Mouse (Mus musculus) embryo, embryonic 10 days (tissue): ENCODE measurements around the gene Olfr1467.

Experiments
- DNase-seq: peaks from one replicate; pipeline ENCODE4 v3.0.0-alpha.2; 2015; ENCODE audit warnings: low spot score

Gene Olfr1467

GRCm38 (mm10) chr19:13361936-13362335 is at the start of gene Olfr1467:
Olfr1467 (plus strand) TSS chr19:13362236.
- no peak for DNase-seq

GRCm38 (mm10) chr19:13315441-13315840 is 46.6 kb upstream of the Olfr1467 start, which contains the start of gene Olfr1465:
Olfr1465 (minus strand) TSS chr19:13315541.
- no peak for DNase-seq

- DNase-seq, result no peak
Measured at GRCm38 (mm10) chr19:13338562-13338961, 23.5 kb upstream of the Olfr1467 start, which contains the start of gene Olfr1466. Olfr1466 (plus strand) TSS chr19:13338862.

- DNase-seq, result no peak
Measured at GRCm38 (mm10) chr19:13407549-13407948, 45.5 kb downstream of the Olfr1467 start, which contains the start of gene Olfr1469. Olfr1469 (plus strand) TSS chr19:13407849.
